ENCODE assay signal across 9 mouse cellular contexts in the genomic region with DNA sequence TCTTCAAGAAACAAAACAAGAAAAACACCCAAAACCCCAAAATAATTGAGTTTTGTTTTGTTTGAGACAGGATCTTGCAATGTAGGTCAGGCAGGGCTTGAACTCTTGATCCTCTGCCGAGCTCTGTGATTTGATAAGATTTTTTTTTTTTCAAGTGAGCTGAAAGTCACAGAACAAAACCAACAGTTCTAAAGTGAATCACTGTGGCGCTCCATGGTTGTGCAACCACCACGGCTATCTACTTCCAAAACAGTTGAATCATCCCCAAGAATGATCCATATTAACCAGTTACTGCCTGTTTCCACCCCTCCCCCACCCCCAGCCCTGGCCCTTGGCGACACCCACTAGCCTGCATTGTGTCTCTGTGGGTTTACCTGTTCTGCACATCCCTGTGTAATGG. TPM values are rescaled to one million over a fixed set of nuclear protein-coding genes. Genes with fewer than 3 reads are reported as not detected.
DNase-seq lines count a peak whose midpoint lies in the region; ATAC-seq and TF ChIP-seq lines count a peak whose summit lies in the region.
"Had no signal": no experiment of that assay in that cellular context is flagged by ENCODE, and none has a peak within 500 bp of the region (broad histone marks: within the 10 kb centered on the region; RNA-seq: fewer than 3 reads in every experiment).

No protein-coding gene starts in this region.

- H3K36me3 ChIP-seq in kidney, embryonic 14.5 days (ENCODE audit: control insufficient read depth, insufficient read depth, low read length): peaks cover 6% of the 10 kb centered on the region
- 0 out of 2 replicates have a peak, but pooled peaks cover 3% of the 10 kb centered on the region for H3K36me3 ChIP-seq in heart, postnatal 0 days (replicated peaks; ENCODE audit: control insufficient read depth, insufficient read depth, low read length)
- H3K36me3 ChIP-seq in midbrain, embryonic 12.5 days: 0 out of 2 replicates have a peak, but pooled peaks cover 2% of the 10 kb centered on the region
- no peaks in the 10 kb centered on the region for H3K36me3 ChIP-seq in thymus, adult 2 months (ENCODE audit: control insufficient read depth, insufficient read depth, low read length)

- H3K27me3 ChIP-seq in kidney, embryonic 14.5 days (ENCODE audit: control insufficient read depth, insufficient read depth, low read length): no peaks in the 10 kb centered on the region
- no peaks in the 10 kb centered on the region for H3K27me3 ChIP-seq in heart, postnatal 0 days (ENCODE audit: control insufficient read depth, insufficient read depth, low read length)
- H3K27me3 ChIP-seq in midbrain, embryonic 12.5 days: no peaks in the 10 kb centered on the region
- H3K27me3 ChIP-seq in thymus, adult 2 months (ENCODE audit: control insufficient read depth, insufficient read depth, low read length): no peaks in the 10 kb centered on the region

- no peak for DNase-seq in kidney, adult 9 months
- peak; percentile 75 for DNase-seq in adrenal gland, postnatal 14 days
- no peak for DNase-seq in heart, postnatal 0 days (ENCODE audit: low spot score)
- no peak for DNase-seq in frontal cortex, postnatal 25 days (ENCODE audit: low spot score in 2 of 2)
- DNase-seq in right cerebral cortex, postnatal 36 days (ENCODE audit: low spot score in 2 of 2): no peak
- no peak for DNase-seq in thymus, adult 2 months
- DNase-seq: kidney, adult 8-10 months had no signal

- peaks cover 21% of the 10 kb centered on the region for H3K4me1 ChIP-seq in kidney, embryonic 14.5 days (ENCODE audit: control insufficient read depth, insufficient read depth, low read length)
- H3K4me1 ChIP-seq in heart, postnatal 0 days (ENCODE audit: control insufficient read depth, insufficient read depth): peaks cover 3% of the 10 kb centered on the region; the same call in 1 of the 2 replicates
- peaks cover 13% of the 10 kb centered on the region for H3K4me1 ChIP-seq in midbrain, embryonic 12.5 days
- peaks cover 11% of the 10 kb centered on the region for H3K4me1 ChIP-seq in thymus, adult 2 months (replicated peaks; ENCODE audit: control insufficient read depth, insufficient read depth, low read length)

- H3K27ac ChIP-seq in kidney, embryonic 14.5 days (ENCODE audit: low read depth, low read length): no peak overlapping the region
- no peak overlapping the region for H3K27ac ChIP-seq in heart, postnatal 0 days (ENCODE audit: low read depth)
- no peak overlapping the region for H3K27ac ChIP-seq in midbrain, embryonic 12.5 days (replicated peaks)
- H3K27ac ChIP-seq in thymus, adult 2 months (ENCODE audit: control insufficient read depth, insufficient read depth, low read length): no peak overlapping the region

- ATAC-seq in kidney, embryonic 14.5 days (ENCODE audit: low FRiP score, low TSS enrichment): no peak
- ATAC-seq in heart, postnatal 0 days (ENCODE audit: insufficient read depth, low read depth): no peak
- no peak for ATAC-seq in midbrain, embryonic 12.5 days (ENCODE audit: low FRiP score, low read depth)

- no peaks in the 10 kb centered on the region for H3K9me3 ChIP-seq in kidney, embryonic 14.5 days (ENCODE audit: control insufficient read depth, low read length)
- no peaks in the 10 kb centered on the region for H3K9me3 ChIP-seq in heart, postnatal 0 days (replicated peaks; ENCODE audit: control insufficient read depth, low read length)
- H3K9me3 ChIP-seq in midbrain, embryonic 12.5 days: no peaks in the 10 kb centered on the region

- WGBS in kidney, embryonic 14.5 days: 71% methylated on average over 4 of the region's 4 CpGs
- 59% methylated on average over 4 of the region's 4 CpGs for WGBS in heart, postnatal 0 days
- 86% methylated on average over 4 of the region's 4 CpGs for WGBS in midbrain, embryonic 12.5 days
- 77% methylated on average over 4 of the region's 4 CpGs for WGBS in thymus, adult 2 months

- peak overlapping the region; percentile 86 for H3K4me2 ChIP-seq in kidney, embryonic 14.5 days (replicated peaks; ENCODE audit: low read depth, low read length)
- peak overlapping the region; percentile 96 for H3K4me2 ChIP-seq in heart, postnatal 0 days (ENCODE audit: low read depth, low read length)
- H3K4me2 ChIP-seq in midbrain, embryonic 12.5 days (replicated peaks): peak overlapping the region; percentile 95; the same call in 1 of the 2 replicates

- TF ChIP-seq EP300 in heart, postnatal 0 days (IDR thresholded peaks at IDR 0.05; ENCODE audit: low read depth): no peak

- TF ChIP-seq POLR2A in thymus, adult 2 months (IDR thresholded peaks at IDR 0.05; ENCODE audit: control insufficient read depth, extremely low read depth, insufficient read depth, low read length, poor library complexity): no peak

- TF ChIP-seq CTCF in heart, postnatal 0 days (IDR thresholded peaks at IDR 0.05; ENCODE audit: low read depth): no peak
- TF ChIP-seq CTCF in thymus, adult 2 months (IDR thresholded peaks at IDR 0.05; ENCODE audit: borderline replicate concordance, control insufficient read depth, extremely low read depth, insufficient read depth, low read length, poor library complexity): no peak

- peak overlapping the region; percentile 93; the same call in 1 of the 2 replicates for H3K4me3 ChIP-seq in kidney, embryonic 14.5 days (ENCODE audit: low read length)
- H3K4me3 ChIP-seq in heart, postnatal 0 days (ENCODE audit: low read depth, low read length): peak overlapping the region; percentile 99; the same call in 1 of the 2 replicates
- no peak overlapping the region; the same call in 1 of the 2 replicates for H3K4me3 ChIP-seq in midbrain, embryonic 12.5 days
- H3K4me3 ChIP-seq in thymus, adult 2 months (ENCODE audit: control insufficient read depth, insufficient read depth, low read length): no peak overlapping the region

- H3K9ac ChIP-seq in kidney, embryonic 14.5 days (ENCODE audit: low read depth, low read length): peak overlapping the region; percentile 82; the same call in 1 of the 2 replicates
- no peak overlapping the region for H3K9ac ChIP-seq in heart, postnatal 0 days (replicated peaks; ENCODE audit: low read depth, low read length)
- H3K9ac ChIP-seq in midbrain, embryonic 12.5 days (replicated peaks): no peak overlapping the region

RNA-seq across cellular contexts. Expression of a gene that starts 1.5 kb away (rescaled TPM):
- polyA plus RNA-seq in kidney, embryonic 14.5 days (2014; fragmentation: Nextera tagmentation; extraction: Ambion mirVana): 26.2 and 46.1 TPM in 2 replicates
- 132 and 137 TPM in 2 replicates for total RNA-seq in adrenal gland, postnatal 14 days (2021)
- 72.8 and 89.7 TPM in 2 replicates for total RNA-seq in heart, postnatal 0 days (2014; rRNA removed; ENCODE audit: low replicate concordance)
- 34.4 and 36.4 TPM in 2 replicates for polyA plus RNA-seq in heart, postnatal 0 days (2015; fragmentation: Nextera tagmentation; extraction: Ambion mirVana)
- 47.6 and 51.5 TPM in 2 replicates for polyA plus RNA-seq in midbrain, embryonic 12.5 days (2016; fragmentation: Nextera tagmentation; extraction: Ambion mirVana)
- polyA plus RNA-seq in thymus, adult 2 months (2012; rRNA removed): 77.0 and 87.8 TPM in 2 replicates

RNA-seq across cellular contexts. Expression of a gene that starts 27.2 kb away (rescaled TPM):
- polyA plus RNA-seq in kidney, embryonic 14.5 days (2014; fragmentation: Nextera tagmentation; extraction: Ambion mirVana): 18.1 and 25.1 TPM in 2 replicates
- total RNA-seq in adrenal gland, postnatal 14 days (2021): 11.5 and 12.7 TPM in 2 replicates
- 4.2 and 5.9 TPM in 2 replicates for total RNA-seq in heart, postnatal 0 days (2014; rRNA removed; ENCODE audit: low replicate concordance)
- polyA plus RNA-seq in heart, postnatal 0 days (2015; fragmentation: Nextera tagmentation; extraction: Ambion mirVana): 4.6 and 5.1 TPM in 2 replicates
- polyA plus RNA-seq in midbrain, embryonic 12.5 days (2016; fragmentation: Nextera tagmentation; extraction: Ambion mirVana): 11.9 and 14.2 TPM in 2 replicates
- polyA plus RNA-seq in thymus, adult 2 months (2012; rRNA removed): 5.6 and 6.5 TPM in 2 replicates

RNA-seq across cellular contexts. Expression of a gene that starts 27.4 kb away (rescaled TPM):
- polyA plus RNA-seq in kidney, embryonic 14.5 days (2014; fragmentation: Nextera tagmentation; extraction: Ambion mirVana): 98.3 and 182 TPM in 2 replicates
- total RNA-seq in adrenal gland, postnatal 14 days (2021): 57.0 and 60.7 TPM in 2 replicates
- 37.2 and 38.2 TPM in 2 replicates for total RNA-seq in heart, postnatal 0 days (2014; rRNA removed; ENCODE audit: low replicate concordance)
- polyA plus RNA-seq in heart, postnatal 0 days (2015; fragmentation: Nextera tagmentation; extraction: Ambion mirVana): 79.5 and 80.6 TPM in 2 replicates
- 201 and 208 TPM in 2 replicates for polyA plus RNA-seq in midbrain, embryonic 12.5 days (2016; fragmentation: Nextera tagmentation; extraction: Ambion mirVana)
- polyA plus RNA-seq in thymus, adult 2 months (2012; rRNA removed): 17.0 and 21.6 TPM in 2 replicates

Comparison
In these comparisons a context has a peak if more than half of its experiments do, and no peak if none do; other contexts are left out.
1. H3K4me3 ChIP-seq: peak in kidney, embryonic 14.5 days (single experiment) and heart, postnatal 0 days (single experiment); none in midbrain, embryonic 12.5 days (single experiment) and thymus, adult 2 months (single experiment).
2. Peak in every context shown above with its lines, with median percentiles within 50 percentile points of each other: H3K4me2 ChIP-seq.